Mouse (Mus musculus) bone marrow, adult 2 months (tissue): ENCODE measurements around the gene Lsm8.

ENCODE experiments used
- CTCF ChIP-seq: fragments of 200-500 bp; IDR thresholded peaks from 2 replicates; pipeline ENCODE4 v1.5.1; 2011; ENCODE audit warnings: low read length, control low read depth; ENCODE audit not compliant: control insufficient read depth, insufficient read depth
- POLR2A ChIP-seq: fragments of 200-500 bp; IDR thresholded peaks from 2 replicates; pipeline ENCODE4 v1.6.1; 2011; ENCODE audit warnings: low read depth, mild to moderate bottlenecking, control low read depth, low read length, borderline replicate concordance; ENCODE audit not compliant: control insufficient read depth

DNA sequence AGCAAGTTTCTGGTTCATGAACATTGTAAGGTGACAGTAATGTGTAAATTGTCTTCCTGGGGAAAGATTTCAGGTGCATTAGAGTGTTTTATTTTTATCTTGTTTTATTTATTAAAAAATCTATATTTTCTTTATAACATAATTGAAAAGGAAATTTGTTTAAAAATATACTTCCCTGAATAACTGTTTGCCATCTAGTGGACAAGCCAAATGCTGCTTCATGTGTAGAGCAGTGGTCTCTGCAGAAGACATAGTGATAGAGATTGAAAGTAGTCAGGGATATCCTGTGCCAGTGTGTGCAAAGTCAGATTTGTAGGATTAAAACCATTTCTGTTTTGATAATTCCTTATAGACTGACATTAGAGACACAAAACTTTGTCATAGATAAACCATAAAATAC is 45.8 kb downstream of the Lsm8 start:
- TF ChIP-seq CTCF (no peak), POLR2A (no peak)
